Mouse (Mus musculus) bone marrow, adult 2 months (tissue): ENCODE results near the gene Foxc1.

Source experiments
- CTCF ChIP-seq: fragments of 200-500 bp; IDR thresholded peaks from 2 replicates; pipeline ENCODE4 v1.5.1; 2011; ENCODE audit warnings: low read length, control low read depth; ENCODE audit not compliant: control insufficient read depth, insufficient read depth
- POLR2A ChIP-seq: fragments of 200-500 bp; IDR thresholded peaks from 2 replicates; pipeline ENCODE4 v1.6.1; 2011; ENCODE audit warnings: low read depth, mild to moderate bottlenecking, control low read depth, low read length, borderline replicate concordance; ENCODE audit not compliant: control insufficient read depth

DNA sequence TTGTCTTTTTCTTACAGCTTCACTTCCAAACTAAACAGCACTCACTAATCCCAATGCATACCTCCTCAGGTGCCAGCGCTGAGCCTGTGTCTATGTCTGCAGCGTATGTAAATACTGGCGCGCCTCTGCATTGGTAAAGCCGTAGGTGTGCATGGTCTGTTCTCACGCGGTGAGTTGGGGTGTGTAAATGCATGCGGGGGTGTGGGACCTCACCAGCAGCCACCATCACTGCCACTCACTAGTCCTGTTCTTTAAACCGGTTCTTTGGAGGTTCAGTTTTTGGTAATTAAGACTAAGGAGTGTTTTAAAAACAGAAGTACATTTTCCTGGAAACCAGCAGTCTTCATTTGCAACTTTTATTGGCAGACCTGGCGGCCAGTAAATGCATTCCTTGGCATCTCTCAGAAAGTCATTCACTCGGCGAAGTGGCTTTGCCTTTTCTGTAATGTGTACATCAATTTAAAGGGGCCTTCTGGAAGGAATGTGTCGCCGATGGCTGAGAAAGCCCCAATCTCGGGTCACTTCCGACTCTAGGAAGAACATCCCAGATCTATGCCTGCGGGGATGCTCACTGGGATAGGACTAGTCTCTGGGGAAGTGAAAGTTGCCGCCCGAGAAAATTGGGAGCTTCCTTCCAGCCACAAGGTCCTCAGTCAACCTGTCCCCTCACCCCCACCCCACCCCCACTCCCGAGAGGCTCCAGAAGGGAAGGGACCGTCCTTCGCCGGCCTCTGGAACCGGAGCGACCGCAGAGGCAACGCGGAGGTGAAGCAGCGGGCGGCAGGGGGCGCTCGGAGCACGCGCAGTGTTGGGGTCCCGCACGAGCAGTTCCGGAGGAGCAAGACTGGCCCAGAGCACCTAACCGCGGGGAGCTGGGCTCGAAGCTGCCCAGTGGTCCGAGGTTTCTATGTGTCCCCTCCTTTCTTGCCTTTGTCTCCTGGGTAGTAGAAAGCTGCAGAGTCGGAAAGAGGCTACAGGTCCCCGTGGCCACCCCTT, 5.6 kb upstream of the Foxc1 start:
- TF ChIP-seq CTCF = peak; percentile 71
- no peak for TF ChIP-seq POLR2A
